Mouse (Mus musculus): ENCODE results near the gene Map1lc3a.
A peak's percentile ranks its signal among the peaks of the same experiment; 100 is the strongest.

- TF ChIP-seq CTCF (IDR thresholded peaks at IDR 0.05; ENCODE audit: borderline replicate concordance, insufficient read depth, low read length) (no peak), POLR2A (IDR thresholded peaks at IDR 0.05; ENCODE audit: low read depth, low read length) (peak; percentile 86)
Measured at GRCm38 (mm10) chr2:155276621-155277175, 601 bp downstream of the Map1lc3a start.

Measured in embryonic fibroblast, embryonic 13.5 days (primary cell).